In the genomic region with DNA sequence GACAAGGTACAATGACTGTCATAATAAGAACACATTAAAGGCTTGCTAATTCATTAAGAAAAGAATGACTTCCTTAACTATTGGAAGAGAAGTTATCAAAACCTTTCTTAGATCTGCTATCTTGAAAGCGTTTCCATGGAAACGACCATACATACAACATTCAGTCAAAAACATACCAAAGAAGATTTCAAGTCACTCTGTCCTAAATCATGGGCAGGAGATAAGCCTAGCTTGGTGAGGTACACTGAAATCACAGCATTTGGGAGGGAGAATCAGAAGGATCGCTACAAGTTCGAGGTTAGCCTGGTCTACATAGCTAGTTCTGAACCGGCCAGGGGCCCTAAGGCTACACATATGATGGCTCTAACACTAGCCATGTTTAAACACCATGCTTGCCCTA, we compare ENCODE assay signal across 8 mouse cellular contexts. TPM values are rescaled to one million over a fixed set of nuclear protein-coding genes. Genes with fewer than 3 reads are reported as not detected.
DNase-seq lines count a peak whose midpoint lies in the region; ATAC-seq and TF ChIP-seq lines count a peak whose summit lies in the region.

No protein-coding gene starts in this region.

- ATAC-seq in kidney, embryonic 15.5 days (replicated peaks; ENCODE audit: low FRiP score) = no peak
- ATAC-seq in hindbrain, embryonic 15.5 days (ENCODE audit: low FRiP score, low read depth) = no peak
- ATAC-seq in granulocyte monocyte progenitor cell, adult 5-6 weeks (replicated peaks; ENCODE audit: poor library complexity, severe bottlenecking) = no peak

- TF ChIP-seq CTCF in bone marrow, adult 2 months (IDR thresholded peaks at IDR 0.05; ENCODE audit: control insufficient read depth, insufficient read depth, low read length) = no peak

- WGBS in kidney, embryonic 15.5 days = 59% methylated on average over 5 of the region's 5 CpGs
- WGBS in bone marrow, adult 2 months = 40% methylated on average over 5 of the region's 5 CpGs
- 70% methylated on average over 5 of the region's 5 CpGs for WGBS in hindbrain, embryonic 15.5 days

- intact Hi-C loops in left cerebral cortex, postnatal 4 days (cut with DNase I) = no loop called here

- DNase-seq in kidney, adult 9 months = no peak
- DNase-seq in left cerebral cortex, postnatal 4 days = no peak
- DNase-seq in cerebellum, postnatal 25 days = no peak

- peak overlapping the region; percentile 79 for H3K4me3 ChIP-seq in kidney, embryonic 15.5 days (replicated peaks)
- peak overlapping the region; percentile 17 for H3K4me3 ChIP-seq in bone marrow, adult 2 months (replicated peaks; ENCODE audit: control insufficient read depth, low read depth, low read length)
- peak overlapping the region; percentile 81 for H3K4me3 ChIP-seq in hindbrain, embryonic 15.5 days
- peak overlapping the region; percentile 48 for H3K4me3 ChIP-seq in myocyte

- no peak for TF ChIP-seq POLR2A in bone marrow, adult 2 months (IDR thresholded peaks at IDR 0.05; ENCODE audit: borderline replicate concordance, control insufficient read depth, low read depth, low read length)
- TF ChIP-seq POLR2A in myocyte (IDR thresholded peaks at IDR 0.05; ENCODE audit: insufficient read length, low read depth) = no peak

- peak overlapping the region; percentile 66 for H3K4me2 ChIP-seq in kidney, embryonic 15.5 days
- peak overlapping the region; percentile 63 for H3K4me2 ChIP-seq in hindbrain, embryonic 15.5 days
- H3K4me2 ChIP-seq in myocyte (ENCODE audit: low read depth) = peak overlapping the region; percentile 93

- H3ac ChIP-seq in myocyte (ENCODE audit: control insufficient read depth, insufficient read length) = peak overlapping the region; percentile 73

- peak overlapping the region; percentile 82 for H3K9ac ChIP-seq in kidney, embryonic 15.5 days
- peak overlapping the region; percentile 85; the same call in 1 of the 2 replicates for H3K9ac ChIP-seq in hindbrain, embryonic 15.5 days

- no peaks in the 10 kb centered on the region for H3K27me3 ChIP-seq in kidney, embryonic 15.5 days
- H3K27me3 ChIP-seq in hindbrain, embryonic 15.5 days = 0 out of 2 replicates have a peak, but pooled peaks cover 9% of the 10 kb centered on the region
- no peaks in the 10 kb centered on the region for H3K27me3 ChIP-seq in myocyte (ENCODE audit: control insufficient read depth, insufficient read depth, insufficient read length)

- H3K9me3 ChIP-seq in kidney, embryonic 15.5 days (replicated peaks) = peaks cover 10% of the 10 kb centered on the region
- H3K9me3 ChIP-seq in hindbrain, embryonic 15.5 days = no peaks in the 10 kb centered on the region

- H3K36me3 ChIP-seq in kidney, embryonic 15.5 days = peaks cover 14% of the 10 kb centered on the region
- 0 out of 2 replicates have a peak, but pooled peaks cover 4% of the 10 kb centered on the region for H3K36me3 ChIP-seq in hindbrain, embryonic 15.5 days
- H3K36me3 ChIP-seq in myocyte (ENCODE audit: control insufficient read depth, insufficient read depth) = no peaks in the 10 kb centered on the region

- peaks cover 9% of the 10 kb centered on the region for H3K4me1 ChIP-seq in kidney, embryonic 15.5 days
- H3K4me1 ChIP-seq in bone marrow, adult 2 months (ENCODE audit: control insufficient read depth, insufficient read depth, low read length) = no peaks in the 10 kb centered on the region; the same call in 1 of the 2 replicates
- H3K4me1 ChIP-seq in hindbrain, embryonic 15.5 days (replicated peaks) = peaks cover 16% of the 10 kb centered on the region

- peaks cover 6% of the 10 kb centered on the region for H3K79me2 ChIP-seq in myocyte (ENCODE audit: control insufficient read depth, insufficient read depth)

- H3K27ac ChIP-seq in kidney, embryonic 15.5 days = peak overlapping the region; percentile 99
- H3K27ac ChIP-seq in bone marrow, adult 2 months (ENCODE audit: control insufficient read depth, insufficient read depth, low read depth, low read length, poor library complexity) = no peak overlapping the region
- H3K27ac ChIP-seq in hindbrain, embryonic 15.5 days (replicated peaks) = no peak overlapping the region

TF ChIP-seq in myocyte, 11 proteins besides CTCF, POLR2A, EP300 and RAD21:
- TF ChIP-seq REST (IDR thresholded peaks at IDR 0.05; ENCODE audit: insufficient read depth, insufficient read length) (no peak), MAX (IDR thresholded peaks at IDR 0.05; ENCODE audit: low read depth) (no peak), MYOG (IDR thresholded peaks at IDR 0.05; ENCODE audit: control insufficient read depth in 1 of 3, insufficient read depth in 1 of 3, insufficient read length in 2 of 3, low read depth in 2 of 3) (no peak), SRF (IDR thresholded peaks at IDR 0.05; ENCODE audit: control insufficient read depth, insufficient read length, low read depth) (no peak), E2F4 (IDR thresholded peaks at IDR 0.05; ENCODE audit: insufficient read depth) (no peak), TCF12 (IDR thresholded peaks at IDR 0.05; ENCODE audit: insufficient read depth, poor library complexity, severe bottlenecking) (no peak), CEBPB (IDR thresholded peaks at IDR 0.05; ENCODE audit: insufficient read depth, poor library complexity, severe bottlenecking) (no peak), TCF3 (IDR thresholded peaks at IDR 0.05; ENCODE audit: insufficient read length, low read depth) (no peak), USF1 (IDR thresholded peaks at IDR 0.05; ENCODE audit: low read depth) (no peak), MYOD1 (IDR thresholded peaks at IDR 0.05; ENCODE audit: control insufficient read depth in 1 of 3, insufficient read length in 2 of 3, low read depth in 2 of 3) (no peak), POLR2AphosphoS2 (IDR thresholded peaks at IDR 0.05; ENCODE audit: insufficient read length, low read depth) (no peak)
TF ChIP-seq in myocyte: peak in this region for 0.

RNA-seq across cellular contexts. Expression of a gene that starts 0.9 kb away (rescaled TPM):
- 18.6 and 18.8 TPM in 2 replicates for polyA plus RNA-seq in kidney, embryonic 15.5 days (2015; fragmentation: Nextera tagmentation; extraction: Ambion mirVana)
- 2.8 and 5.3 TPM in 2 replicates for polyA plus RNA-seq in bone marrow, adult 2 months (2011; ENCODE audit: insufficient read depth, insufficient read length, low replicate concordance, missing spikeins)
- 23.1 TPM in 2 replicates for polyA plus RNA-seq in hindbrain, embryonic 15.5 days (2015; fragmentation: Nextera tagmentation; extraction: Ambion mirVana)
- polyA plus RNA-seq in myocyte (2012; fragmentation: generic; extraction: Trizol) = 9.7 TPM
- total RNA-seq in left cerebral cortex, postnatal 4 days (2021) = 10 to 100 TPM; 25.6 to 27.1 TPM
- total RNA-seq in granulocyte monocyte progenitor cell, adult 5-6 weeks (2014; fragmentation: Nextera tagmentation) = 8.2 and 15.1 TPM in 2 replicates
- 8.5 and 13.3 TPM in 2 replicates for total RNA-seq in granulocyte monocyte progenitor cell, adult 5-6 weeks (2017)

RNA-seq across cellular contexts. Expression of a gene that starts 5.9 kb away (rescaled TPM):
- polyA plus RNA-seq in kidney, embryonic 15.5 days (2015; fragmentation: Nextera tagmentation; extraction: Ambion mirVana) = 8.3 and 8.9 TPM in 2 replicates
- polyA plus RNA-seq in bone marrow, adult 2 months (2011; ENCODE audit: insufficient read depth, insufficient read length, low replicate concordance, missing spikeins) = 1.2 and 1.9 TPM in 2 replicates
- 4.2 and 5.0 TPM in 2 replicates for polyA plus RNA-seq in hindbrain, embryonic 15.5 days (2015; fragmentation: Nextera tagmentation; extraction: Ambion mirVana)
- polyA plus RNA-seq in myocyte (2012; fragmentation: generic; extraction: Trizol) = 12.0 TPM
- total RNA-seq in left cerebral cortex, postnatal 4 days (2021) = 1 to 10 TPM; 4.3 to 4.5 TPM
- 4.1 and 5.9 TPM in 2 replicates for total RNA-seq in granulocyte monocyte progenitor cell, adult 5-6 weeks (2014; fragmentation: Nextera tagmentation)
- 5.7 and 8.7 TPM in 2 replicates for total RNA-seq in granulocyte monocyte progenitor cell, adult 5-6 weeks (2017)

RNA-seq across cellular contexts. Expression of a gene that starts 47.3 kb away (rescaled TPM):
- 33.3 and 44.6 TPM in 2 replicates for polyA plus RNA-seq in kidney, embryonic 15.5 days (2015; fragmentation: Nextera tagmentation; extraction: Ambion mirVana)
- 42.0 and 51.5 TPM in 2 replicates for polyA plus RNA-seq in bone marrow, adult 2 months (2011; ENCODE audit: insufficient read depth, insufficient read length, low replicate concordance, missing spikeins)
- 23.4 and 24.0 TPM in 2 replicates for polyA plus RNA-seq in hindbrain, embryonic 15.5 days (2015; fragmentation: Nextera tagmentation; extraction: Ambion mirVana)
- 19.7 TPM for polyA plus RNA-seq in myocyte (2012; fragmentation: generic; extraction: Trizol)
- total RNA-seq in left cerebral cortex, postnatal 4 days (2021) = 10 to 100 TPM; 42.9 to 46.7 TPM
- 89.1 and 104 TPM in 2 replicates for total RNA-seq in granulocyte monocyte progenitor cell, adult 5-6 weeks (2014; fragmentation: Nextera tagmentation)
- 14.0 and 17.8 TPM in 2 replicates for total RNA-seq in granulocyte monocyte progenitor cell, adult 5-6 weeks (2017)

RNA-seq across cellular contexts. Expression of a gene that starts 47.6 kb away (rescaled TPM):
- 83.4 and 91.9 TPM in 2 replicates for polyA plus RNA-seq in kidney, embryonic 15.5 days (2015; fragmentation: Nextera tagmentation; extraction: Ambion mirVana)
- polyA plus RNA-seq in bone marrow, adult 2 months (2011; ENCODE audit: insufficient read depth, insufficient read length, low replicate concordance, missing spikeins) = 177 and 217 TPM in 2 replicates
- polyA plus RNA-seq in hindbrain, embryonic 15.5 days (2015; fragmentation: Nextera tagmentation; extraction: Ambion mirVana) = 103 and 111 TPM in 2 replicates
- 68.7 TPM for polyA plus RNA-seq in myocyte (2012; fragmentation: generic; extraction: Trizol)
- 100 to 1,000 TPM; 151 to 153 TPM for total RNA-seq in left cerebral cortex, postnatal 4 days (2021)
- total RNA-seq in granulocyte monocyte progenitor cell, adult 5-6 weeks (2014; fragmentation: Nextera tagmentation) = 86.3 and 121 TPM in 2 replicates
- total RNA-seq in granulocyte monocyte progenitor cell, adult 5-6 weeks (2017) = 72.3 and 81.3 TPM in 2 replicates

Comparison
In these comparisons a context has a peak if more than half of its experiments do, and no peak if none do; other contexts are left out.
1. H3K4me3 ChIP-seq: peak in every context shown above with its lines; median percentile 81 in hindbrain, embryonic 15.5 days; 79 in kidney, embryonic 15.5 days; 48 in myocyte; 17 in bone marrow, adult 2 months.